Mouse (Mus musculus) liver, postnatal 0 days (tissue): Measurements from ENCODE around the gene Hoxd4. TPM values are rescaled to one million over a fixed set of nuclear protein-coding genes. Genes with fewer than 3 reads are reported as not detected.

Experiments
- ATAC-seq: fragments of 200-750 bp; cut with Nextera tagmentation; 2 replicates; pipeline ENCODE4 v1.8.0; 2017; ENCODE audit warnings: mild to moderate bottlenecking, moderate library complexity
- DNase-seq: peaks from one replicate; pipeline ENCODE4 v3.0.0-alpha.2; 2016
- H3K27ac ChIP-seq: fragments of 300-500 bp; sonication (generic); 2 replicates; pipeline ENCODE4 v1.5.1; 2014; ENCODE audit warnings: antibody characterized with exemption, moderate library complexity, mild to moderate bottlenecking, low read depth
- H3K27me3 ChIP-seq: fragments of 300-500 bp; sonication (generic); 2 replicates; pipeline ENCODE4 v1.6.1; 2014; ENCODE audit warnings: low read length, control low read depth, mixed read lengths; ENCODE audit not compliant: insufficient read depth
- H3K36me3 ChIP-seq: fragments of 300-500 bp; sonication (generic); replicated peaks from 2 replicates; pipeline ENCODE4 v1.6.1; 2014; ENCODE audit warnings: mild to moderate bottlenecking, control low read depth, low read length, moderate library complexity, mixed read lengths; ENCODE audit not compliant: insufficient read depth
- H3K4me1 ChIP-seq: fragments of 300-500 bp; sonication (generic); 2 replicates; pipeline ENCODE4 v1.6.1; 2014; ENCODE audit warnings: antibody characterized with exemption, mild to moderate bottlenecking, control low read depth; ENCODE audit not compliant: insufficient read depth
- H3K4me2 ChIP-seq: fragments of 300-500 bp; sonication (generic); 2 replicates; pipeline ENCODE4 v1.6.1; 2014; ENCODE audit warnings: low read depth, mild to moderate bottlenecking, low read length, moderate library complexity, mixed read lengths
- H3K4me3 ChIP-seq: fragments of 300-500 bp; sonication (generic); 2 replicates; pipeline ENCODE4 v1.5.1; 2014; ENCODE audit warnings: low read depth, low read length
- H3K9ac ChIP-seq: fragments of 300-500 bp; sonication (generic); replicated peaks from 2 replicates; pipeline ENCODE4 v1.6.1; 2014; ENCODE audit warnings: mild to moderate bottlenecking, moderate library complexity
- H3K9me3 ChIP-seq: fragments of 300-500 bp; sonication (generic); 2 replicates; pipeline ENCODE4 v1.6.1; 2016; ENCODE audit warnings: mild to moderate bottlenecking, control low read depth, low read length, mixed read lengths
- CTCF ChIP-seq: sonication (generic); IDR thresholded peaks from 2 replicates; pipeline ENCODE4 v1.5.1; 2016; ENCODE audit warnings: antibody characterized with exemption, low read depth
- EP300 ChIP-seq: IDR thresholded peaks from 2 replicates; pipeline ENCODE4 v1.6.1; 2016; ENCODE audit warnings: antibody characterized with exemption, low read depth, mild to moderate bottlenecking
- WGBS: fragments of 180-500 bp; shearing (Covaris S2); extraction: QIAGEN DNeasy Blood & Tissue Kit; methylation state at CpG from one replicate; pipeline ENCODE4 v1.1.7; 2014; ENCODE audit not compliant: insufficient replicate concordance; 5-methylcytosine and 5-hydroxymethylcytosine counted together
- polyA plus RNA-seq: library from polyadenylated mRNA; unstranded; fragments of >200 nt; fragmentation: Nextera tagmentation; extraction: Ambion mirVana; gene quantifications from 2 replicates; pipeline ENCODE4 v1.2.1, GENCODE M21; 2015

Hoxd4 gene
- polyA plus RNA-seq, 1 experiment from 2014 or later = not detected

- TF ChIP-seq EP300 = no peak
- peak; percentile 75 for TF ChIP-seq CTCF
Observed at GRCm38 (mm10) chr2:74672481-74673362, 39.0 kb upstream of the Hoxd4 start.

GRCm38 (mm10) chr2:74673835-74674425 is 37.8 kb upstream of the Hoxd4 start:
- Histone ChIP-seq H3K36me3 (no peaks in the 10 kb centered on the region), H3K9ac (no peak overlapping the region), H3K27ac (no peak overlapping the region), H3K9me3 (no peaks in the 10 kb centered on the region), H3K4me2 (no peak overlapping the region), H3K4me3 (no peak overlapping the region), H3K4me1 (no peaks in the 10 kb centered on the region), H3K27me3 (peaks cover 100% of the 10 kb centered on the region)
- DNase-seq = no peak
- TF ChIP-seq EP300 (no peak), CTCF (no peak)
- WGBS = 3% methylated on average over 24 of the region's 24 CpGs
- no peak for ATAC-seq

More at GRCm38 (mm10) chr2:74672481-74673362, 39.0 kb upstream of the Hoxd4 start:
- Histone ChIP-seq H3K27me3 (peaks cover 100% of the 10 kb centered on the region), H3K36me3 (no peaks in the 10 kb centered on the region), H3K27ac (no peak overlapping the region), H3K4me3 (peak overlapping the region; percentile 42), H3K4me2 (peak overlapping the region; percentile 61), H3K9me3 (no peaks in the 10 kb centered on the region), H3K4me1 (peaks cover 7% of the 10 kb centered on the region), H3K9ac (no peak overlapping the region)
- 3% methylated on average over 38 of the region's 40 CpGs for WGBS
- peak; percentile 58; the same call in 1 of the 2 replicates for ATAC-seq
- peak; percentile 72 for DNase-seq

- Histone ChIP-seq H3K9me3 (no peaks in the 10 kb centered on the region), H3K27ac (no peak within 1 kb of the TSS), H3K4me1 (no peaks in the 10 kb centered on the region), H3K9ac (no peak within 1 kb of the TSS), H3K4me2 (no peak within 1 kb of the TSS), H3K27me3 (peaks cover 100% of the 10 kb centered on the region), H3K4me3 (no peak within 1 kb of the TSS), H3K36me3 (no peaks in the 10 kb centered on the region)
- 3% methylated on average over 47 of the region's 47 CpGs for WGBS
- no peak for ATAC-seq
- TF ChIP-seq CTCF (no peak), EP300 (no peak)
- no peak for DNase-seq
Observed at GRCm38 (mm10) chr2:74674881-74675665, 36.7 kb upstream of the Hoxd4 start, which contains the start of gene Hoxd12. Gene Hoxd12 (plus strand): TSS chr2:74675013.

GRCm38 (mm10) chr2:74675666-74676282 is 36.0 kb upstream of the Hoxd4 start:
- Histone ChIP-seq H3K36me3 (no peaks in the 10 kb centered on the region), H3K4me2 (no peak overlapping the region), H3K4me1 (no peaks in the 10 kb centered on the region), H3K27me3 (peaks cover 100% of the 10 kb centered on the region), H3K4me3 (no peak overlapping the region), H3K9ac (no peak overlapping the region), H3K9me3 (no peaks in the 10 kb centered on the region), H3K27ac (no peak overlapping the region)
- TF ChIP-seq EP300 (no peak), CTCF (no peak)
- WGBS = 9% methylated on average over 24 of the region's 24 CpGs
- ATAC-seq (no peak), DNase-seq (no peak)

- no peak for TF ChIP-seq CTCF
- no peak for TF ChIP-seq EP300
- Histone ChIP-seq H3K27me3 (peaks cover 100% of the 10 kb centered on the region), H3K4me2 (no peak overlapping the region), H3K9ac (no peak overlapping the region), H3K4me3 (no peak overlapping the region), H3K9me3 (no peaks in the 10 kb centered on the region), H3K36me3 (no peaks in the 10 kb centered on the region), H3K4me1 (no peaks in the 10 kb centered on the region), H3K27ac (no peak overlapping the region)
- WGBS = 6% methylated on average over 9 of the region's 9 CpGs
- ATAC-seq (no peak), DNase-seq (no peak)
Observed at GRCm38 (mm10) chr2:74676376-74677052, 35.2 kb upstream of the Hoxd4 start.
